Mouse (Mus musculus) gastrocnemius, postnatal 10 days (tissue): Measurements from ENCODE around the gene Slc30a3. TPM values are rescaled to one million over a fixed set of nuclear protein-coding genes. Genes with fewer than 3 reads are reported as not detected.

Experiments
- DNase-seq: peaks from one replicate; pipeline ENCODE4 v3.0.0; 2021; ENCODE audit warnings: mixed read lengths
- long read RNA-seq, 2 experiments: library from polyadenylated mRNA; stranded (forward); transcript quantifications; one replicate each; pipeline ENCODE4 v2.0.0; 2021
- total RNA-seq, 2 experiments: library from RNA; stranded (reverse); gene quantifications; 2 replicates each; pipeline ENCODE4 v1.2.3; 2021

Slc30a3 gene
- total RNA-seq, result under 1 TPM; 0.27 to 0.28 TPM
- long read RNA-seq, experiment 1, result 0 reads
- long read RNA-seq, experiment 2, result 0 reads

GRCm38 (mm10) chr5:31108000-31108490 is at the start of gene Slc30a3:
Gene Slc30a3, minus strand, starts transcription at chr5:31108237.
- DNase-seq, result no peak

GRCm38 (mm10) chr5:31154152-31154553 is 46.1 kb upstream of the Slc30a3 start, which contains the start of gene Mpv17:
Gene Mpv17, minus strand, starts transcription at chr5:31154251.
- DNase-seq, result peak; percentile 74

DNA sequence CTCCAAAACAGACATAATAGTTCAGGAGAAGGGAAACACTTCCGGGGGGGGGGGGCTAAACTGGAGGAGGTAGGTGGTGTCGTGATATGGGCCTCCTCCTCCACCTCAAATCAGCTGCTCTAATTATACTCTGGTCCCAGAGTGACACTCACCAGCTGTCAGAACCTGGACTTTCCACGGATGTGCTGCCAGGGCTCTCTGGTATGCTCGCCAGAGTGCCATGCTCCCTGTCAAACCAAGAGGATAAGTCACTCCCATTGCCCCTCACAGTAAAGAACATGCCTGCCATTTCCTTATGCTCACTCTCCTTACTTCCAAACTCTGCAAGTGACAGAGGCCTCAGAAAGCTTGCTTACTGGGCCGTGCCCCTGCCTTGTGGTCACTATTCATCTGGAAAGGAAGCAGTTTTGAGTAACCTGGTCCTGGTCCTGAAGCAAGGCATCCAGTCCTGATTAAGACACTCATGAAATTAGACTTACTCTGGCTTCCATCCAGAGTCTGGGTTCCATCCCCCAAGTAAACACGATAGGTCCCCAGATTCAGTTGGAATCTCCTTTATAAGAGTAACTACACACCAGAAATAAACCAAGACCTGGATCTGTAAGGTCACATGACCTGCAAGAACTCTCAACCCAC is 45.6 kb upstream of the Slc30a3 start:
- peak; percentile 41 for DNase-seq

GRCm38 (mm10) chr5:31151746-31152145 is 43.7 kb upstream of the Slc30a3 start:
- DNase-seq, result no peak

GRCm38 (mm10) chr5:31149781-31150180 is 41.7 kb upstream of the Slc30a3 start:
- no peak for DNase-seq

GRCm38 (mm10) chr5:31138968-31139425 is 31.0 kb upstream of the Slc30a3 start:
- DNase-seq, result no peak

- DNase-seq, result peak; percentile 23
Observed at GRCm38 (mm10) chr5:31138241-31138967, 30.4 kb upstream of the Slc30a3 start, which contains the start of gene Ucn. Gene Ucn, minus strand, starts transcription at chr5:31138829.

- DNase-seq, result no peak
Observed at GRCm38 (mm10) chr5:31137658-31138057, 29.6 kb upstream of the Slc30a3 start.

- DNase-seq, result no peak
Observed at GRCm38 (mm10) chr5:31136730-31137424, 28.8 kb upstream of the Slc30a3 start.

- no peak for DNase-seq
Observed at GRCm38 (mm10) chr5:31126050-31126449, 18.0 kb upstream of the Slc30a3 start.

GRCm38 (mm10) chr5:31123481-31123880 is 15.4 kb upstream of the Slc30a3 start:
- DNase-seq, result no peak

DNA sequence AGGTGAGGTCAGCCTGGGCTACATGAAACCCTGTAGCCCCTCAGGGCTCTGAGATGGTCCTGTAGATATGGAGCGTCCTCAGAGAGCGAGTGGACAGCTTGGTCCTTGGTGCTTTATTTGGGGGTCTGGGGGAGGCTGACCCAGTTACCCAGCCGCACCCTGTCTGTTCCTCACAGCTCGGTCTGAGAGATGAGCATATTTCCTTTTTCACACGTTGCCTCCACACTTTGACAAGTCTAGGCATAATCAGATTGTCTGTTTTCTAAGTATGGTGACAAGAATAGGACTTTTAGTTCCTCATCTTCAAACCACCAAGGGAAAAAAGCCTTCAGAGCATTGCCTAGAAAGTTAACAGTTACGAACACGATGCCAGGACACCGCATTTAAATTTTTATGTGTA is 13.1 kb upstream of the Slc30a3 start:
- no peak for DNase-seq

DNA sequence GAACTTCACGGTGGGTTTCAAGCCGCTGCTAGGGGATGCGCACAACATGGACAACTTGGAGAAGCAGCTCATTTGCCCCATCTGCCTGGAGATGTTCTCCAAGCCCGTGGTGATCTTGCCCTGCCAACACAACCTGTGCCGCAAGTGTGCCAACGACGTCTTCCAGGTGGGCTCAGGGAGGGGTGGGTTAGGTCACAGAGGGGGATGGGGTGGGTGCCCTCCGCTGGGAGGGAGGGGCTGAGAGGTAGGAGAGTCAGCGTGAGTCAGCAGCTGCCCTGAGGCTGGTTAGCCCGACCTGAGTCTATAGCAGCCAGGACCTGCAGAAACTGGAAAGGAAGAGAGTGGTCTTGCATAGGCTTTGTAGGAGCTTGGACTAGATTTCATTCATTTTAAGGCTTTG is 8.9 kb upstream of the Slc30a3 start:
- no peak for DNase-seq

DNA sequence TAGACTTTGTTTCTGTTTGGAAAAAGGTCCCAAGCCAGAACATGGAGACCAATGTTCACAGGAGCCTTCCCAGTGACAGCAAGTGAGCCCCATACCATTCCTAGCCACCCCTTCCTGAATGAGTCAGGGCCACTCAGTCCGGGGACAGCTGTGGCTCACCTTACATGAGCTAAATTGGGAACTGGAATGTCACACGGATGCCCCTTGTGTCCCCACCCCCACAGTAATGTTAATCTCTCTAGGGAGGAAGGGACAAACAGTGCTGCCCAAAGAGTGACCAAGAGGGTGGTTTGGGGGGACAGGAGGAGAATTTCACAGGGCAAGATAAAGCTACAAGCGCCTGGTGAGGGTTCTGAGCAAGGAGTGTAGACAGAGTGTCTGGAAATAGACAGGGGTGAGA is 8.3 kb upstream of the Slc30a3 start, which contains the start of gene Trim54:
Trim54 (plus strand) TSS at position 359 of the 400 bp plus-strand sequence.
- DNase-seq, result no peak

- DNase-seq, result no peak
Observed at GRCm38 (mm10) chr5:31110781-31111180, 2.7 kb upstream of the Slc30a3 start.

DNA sequence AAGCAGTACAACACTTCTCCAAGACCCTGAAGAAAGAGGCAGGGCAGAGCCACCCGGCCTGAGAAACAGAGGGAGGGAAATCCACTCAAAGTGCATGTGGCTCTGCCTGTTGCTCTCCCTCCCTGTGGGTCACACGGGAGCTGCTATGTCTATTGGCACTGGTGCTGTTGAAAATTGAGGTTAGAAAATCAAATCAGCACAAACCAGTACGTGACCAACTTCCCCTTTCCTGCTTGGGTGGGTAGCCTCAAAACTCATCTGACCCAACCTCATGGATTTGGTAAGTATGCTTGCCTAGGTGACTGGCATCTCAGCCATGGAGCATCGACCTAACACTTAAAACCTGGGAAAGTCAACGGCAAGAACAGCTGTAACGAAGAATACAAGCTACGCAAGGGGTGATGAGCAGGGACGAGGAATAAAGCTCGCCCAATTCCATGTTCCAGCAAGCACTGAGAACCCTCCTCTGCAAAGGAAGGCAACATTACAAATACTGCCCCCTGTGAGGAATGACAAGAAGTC is 2.2 kb downstream of the Slc30a3 start, which contains the start of gene Dnajc5g:
Dnajc5g (plus strand) TSS at position 472 of the 522 bp plus-strand sequence.
- no peak for DNase-seq

DNA sequence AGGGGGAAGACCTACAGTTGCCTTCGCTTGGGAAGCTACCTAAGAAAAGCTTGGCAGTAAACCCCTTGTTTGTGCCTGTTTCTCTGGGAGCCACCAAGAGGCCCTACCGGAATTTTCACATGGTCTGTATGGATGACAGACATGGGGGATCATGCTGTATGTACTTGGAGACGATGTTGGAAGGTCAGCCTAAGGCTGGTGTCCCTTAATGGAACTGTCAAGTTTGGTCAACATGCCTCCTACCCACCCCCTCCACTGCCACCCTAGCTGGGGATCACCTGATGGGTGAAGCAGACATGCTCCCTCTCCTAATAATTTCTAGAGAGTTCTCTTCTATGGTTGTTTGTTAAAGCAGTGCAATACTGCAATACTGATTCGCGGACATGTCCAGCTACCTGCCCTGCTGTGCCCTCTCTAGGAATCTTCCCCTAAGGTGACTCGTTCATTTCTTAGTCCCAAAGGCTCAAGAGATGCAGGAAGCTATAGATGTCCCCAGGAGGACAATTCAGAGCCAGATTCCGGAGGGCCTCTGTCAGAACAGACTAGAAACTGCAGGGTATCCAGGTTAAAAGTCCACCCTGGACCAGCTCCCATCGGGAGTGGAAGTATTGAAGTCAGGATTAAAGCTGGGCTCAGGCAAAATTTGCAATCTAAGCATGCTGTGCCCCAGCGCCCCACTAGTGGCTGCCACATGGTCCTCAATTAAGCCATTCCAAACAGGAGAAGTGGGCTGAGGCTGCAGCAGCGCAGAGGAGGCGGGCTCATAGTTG is 12.1 kb downstream of the Slc30a3 start:
- DNase-seq, result no peak

DNA sequence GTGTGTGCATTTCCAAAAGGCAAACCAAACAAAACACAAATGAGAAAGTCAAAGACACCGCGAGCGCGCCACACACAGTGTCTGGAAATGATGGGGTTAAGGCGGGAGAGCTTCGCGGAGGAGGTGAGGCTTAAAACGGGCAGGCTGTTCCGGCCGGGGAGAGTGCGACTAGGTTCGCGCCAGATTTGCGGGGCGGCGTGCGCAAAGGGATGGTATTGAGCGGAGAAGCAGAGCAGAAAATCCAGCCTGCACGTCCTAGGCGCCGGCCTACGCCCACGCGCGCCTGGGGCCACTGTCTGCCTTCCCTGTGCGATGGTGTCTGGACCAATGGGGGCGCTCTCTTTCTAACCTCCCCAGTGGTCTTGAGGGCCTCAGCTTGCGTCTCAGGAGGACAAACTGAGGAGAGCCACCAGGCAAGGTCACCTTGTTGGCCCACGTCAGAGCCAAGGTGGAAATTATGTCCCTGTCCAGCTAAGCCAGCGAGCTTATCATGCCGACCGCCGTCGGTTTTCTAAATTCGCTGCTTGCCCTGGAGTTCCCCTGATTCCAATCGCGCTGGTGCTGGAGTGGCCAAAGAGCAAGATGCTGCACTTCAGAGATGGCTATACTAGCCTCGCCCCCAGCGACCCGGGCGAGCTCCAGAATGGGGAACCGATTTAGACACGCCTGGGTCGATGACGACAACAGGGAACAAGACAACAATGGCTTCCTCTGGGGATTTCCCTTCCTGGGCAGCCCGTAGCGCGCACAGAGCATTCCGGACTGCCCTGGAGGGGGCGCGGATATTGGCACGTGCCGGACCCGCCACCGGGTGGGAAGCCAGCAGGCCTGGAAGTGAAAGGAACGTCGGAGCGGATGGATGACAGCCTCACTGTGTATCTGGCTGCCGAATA is 13.0 kb downstream of the Slc30a3 start:
- peak; percentile 51 for DNase-seq

GRCm38 (mm10) chr5:31094100-31094798 is 13.8 kb downstream of the Slc30a3 start:
- DNase-seq, result no peak
